Mouse (Mus musculus): ENCODE measurements around the gene Tesk2.
"Not testable (repeated sequence)": the region's sequence is repeated elsewhere in the genome, so short reads cannot be mapped to it uniquely, and the experiment has no call there.

DNA sequence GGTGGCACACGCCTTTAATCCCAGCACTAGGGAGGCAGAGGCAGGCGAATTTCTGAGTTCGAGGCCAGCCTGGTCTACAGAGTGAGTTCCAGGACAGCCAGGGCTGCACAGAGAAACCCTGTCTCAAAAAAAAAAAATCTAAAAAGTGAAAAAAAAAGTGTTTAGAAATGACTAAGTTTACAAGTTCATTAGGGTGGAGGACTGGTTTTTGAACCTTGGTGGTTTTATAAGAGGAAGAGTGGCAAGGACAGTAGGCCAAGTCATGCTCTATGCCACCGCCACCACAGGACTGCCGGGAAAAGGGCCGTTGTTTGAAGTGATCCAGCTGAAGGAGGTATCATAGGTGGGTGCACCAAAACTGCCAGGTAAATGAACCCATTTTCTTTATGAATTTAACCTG, 46.0 kb upstream of the Tesk2 start:
- TF ChIP-seq EP300 (IDR thresholded peaks at IDR 0.05; ENCODE audit: insufficient read depth, low read depth, low read length); CTCF (IDR thresholded peaks at IDR 0.05; ENCODE audit: low read depth, low read length): not testable (repeated sequence)
